Mouse (Mus musculus) liver, embryonic 11.5 days (tissue): ENCODE data around the gene Dglucy. TPM values are rescaled to one million over a fixed set of nuclear protein-coding genes. Genes with fewer than 3 reads are reported as not detected.

ENCODE experiments used
- ATAC-seq: fragments of 200-750 bp; cut with Nextera tagmentation; replicated peaks from 2 replicates; pipeline ENCODE4 v1.8.0; 2017; ENCODE audit warnings: moderate number of reproducible peaks, mild to moderate bottlenecking, moderate TSS enrichment, moderate library complexity; ENCODE audit not compliant: low FRiP score
- DNase-seq: peaks from one replicate; pipeline ENCODE4 v3.0.0-alpha.2; 2017; ENCODE audit warnings: low spot score
- H3K27ac ChIP-seq: fragments of 300-500 bp; sonication (generic); 2 replicates; pipeline ENCODE4 v1.5.1; 2014; ENCODE audit warnings: mild to moderate bottlenecking, low read depth, low read length, control low read depth
- H3K27me3 ChIP-seq: fragments of 300-500 bp; sonication (generic); replicated peaks from 2 replicates; pipeline ENCODE4 v1.6.1; 2014; ENCODE audit warnings: low read length, mixed read lengths; ENCODE audit not compliant: control insufficient read depth, insufficient read depth
- H3K36me3 ChIP-seq: fragments of 300-500 bp; sonication (generic); 2 replicates; pipeline ENCODE4 v1.6.1; 2014; ENCODE audit warnings: mild to moderate bottlenecking, low read length, moderate library complexity, mixed read lengths; ENCODE audit not compliant: control insufficient read depth, insufficient read depth
- H3K4me1 ChIP-seq: fragments of 300-500 bp; sonication (generic); replicated peaks from 2 replicates; pipeline ENCODE4 v1.6.1; 2014; ENCODE audit warnings: low read length, mixed read lengths; ENCODE audit not compliant: control insufficient read depth, insufficient read depth
- H3K4me2 ChIP-seq: fragments of 300-500 bp; sonication (generic); 2 replicates; pipeline ENCODE4 v1.6.1; 2014; ENCODE audit warnings: mild to moderate bottlenecking, control low read depth, moderate library complexity
- H3K4me3 ChIP-seq: fragments of 300-500 bp; sonication (generic); 2 replicates; pipeline ENCODE4 v1.5.1; 2014; ENCODE audit warnings: low read depth, low read length, control low read depth
- H3K9ac ChIP-seq: fragments of 300-500 bp; sonication (generic); 2 replicates; pipeline ENCODE4 v1.6.1; 2014; ENCODE audit warnings: low read depth, low read length, control low read depth
- H3K9me3 ChIP-seq: fragments of 300-500 bp; sonication (generic); 2 replicates; pipeline ENCODE4 v1.6.1; 2016; ENCODE audit warnings: low read length, inconsistent platforms, mixed read lengths; ENCODE audit not compliant: control insufficient read depth
- WGBS: fragments of 180-500 bp; shearing (Covaris S2); extraction: QIAGEN DNeasy Blood & Tissue Kit; methylation state at CpG from one replicate; pipeline ENCODE4 v1.1.7; 2014; 5-methylcytosine and 5-hydroxymethylcytosine counted together
- polyA plus RNA-seq: library from polyadenylated mRNA; unstranded; fragments of >200 nt; fragmentation: Nextera tagmentation; extraction: Ambion mirVana; gene quantifications from 2 replicates; pipeline ENCODE4 v1.2.1, GENCODE M21; 2014

Dglucy gene
- polyA plus RNA-seq, 1 experiment from 2014 or later = 0.14 TPM

- DNase-seq (no peak), ATAC-seq (no peak)
- Histone ChIP-seq H3K4me2 (no peak overlapping the region), H3K9ac (no peak overlapping the region), H3K9me3 (no peaks in the 10 kb centered on the region), H3K36me3 (no peaks in the 10 kb centered on the region), H3K27me3 (no peaks in the 10 kb centered on the region), H3K27ac (no peak overlapping the region), H3K4me1 (no peaks in the 10 kb centered on the region; the same call in 1 of the 2 replicates), H3K4me3 (no peak overlapping the region)
- WGBS = 73% methylated on average over 4 of the region's 4 CpGs
Measured at GRCm38 (mm10) chr12:100843171-100843570, 64.3 kb downstream of the Dglucy start.

GRCm38 (mm10) chr12:100844546-100844945, 65.7 kb downstream of the Dglucy start:
- no peaks in the 10 kb centered on the region for H3K27me3 ChIP-seq
- no peak overlapping the region for H3K27ac ChIP-seq
- no peaks in the 10 kb centered on the region for H3K9me3 ChIP-seq
- no peaks in the 10 kb centered on the region for H3K36me3 ChIP-seq
- ATAC-seq (no peak), DNase-seq (no peak)
- WGBS = 76% methylated on average over 7 of the region's 7 CpGs
- no peak overlapping the region for H3K4me2 ChIP-seq
- H3K4me3 ChIP-seq = no peak overlapping the region
- no peak overlapping the region for H3K9ac ChIP-seq
- no peaks in the 10 kb centered on the region for H3K4me1 ChIP-seq

GRCm38 (mm10) chr12:100845829-100846228, 67.0 kb downstream of the Dglucy start:
- Histone ChIP-seq H3K4me3 (no peak overlapping the region), H3K27me3 (no peaks in the 10 kb centered on the region), H3K4me1 (no peaks in the 10 kb centered on the region), H3K4me2 (no peak overlapping the region), H3K36me3 (no peaks in the 10 kb centered on the region), H3K27ac (no peak overlapping the region), H3K9me3 (no peaks in the 10 kb centered on the region), H3K9ac (no peak overlapping the region)
- 31% methylated on average over 2 of the region's 2 CpGs for WGBS
- DNase-seq = no peak
- ATAC-seq = no peak

- no peak for ATAC-seq
- Histone ChIP-seq H3K9ac (no peak overlapping the region), H3K36me3 (no peaks in the 10 kb centered on the region), H3K27me3 (no peaks in the 10 kb centered on the region), H3K9me3 (no peaks in the 10 kb centered on the region), H3K27ac (no peak overlapping the region), H3K4me3 (no peak overlapping the region), H3K4me1 (no peaks in the 10 kb centered on the region), H3K4me2 (no peak overlapping the region)
- 30% methylated on average over 1 of the region's 1 CpGs for WGBS
- no peak for DNase-seq
Measured at GRCm38 (mm10) chr12:100846566-100846965, 67.7 kb downstream of the Dglucy start.

GRCm38 (mm10) chr12:100847437-100848080, 68.7 kb downstream of the Dglucy start:
- H3K27me3 ChIP-seq = no peaks in the 10 kb centered on the region
- no peak overlapping the region for H3K4me3 ChIP-seq
- H3K4me1 ChIP-seq = no peaks in the 10 kb centered on the region
- H3K36me3 ChIP-seq = no peaks in the 10 kb centered on the region
- H3K27ac ChIP-seq = no peak overlapping the region
- no peaks in the 10 kb centered on the region for H3K9me3 ChIP-seq
- ATAC-seq = no peak
- no peak overlapping the region for H3K4me2 ChIP-seq
- no peak for DNase-seq
- no peak overlapping the region for H3K9ac ChIP-seq
- 70% methylated on average over 11 of the region's 11 CpGs for WGBS

- 65% methylated on average over 7 of the region's 7 CpGs for WGBS
Measured at GRCm38 (mm10) chr12:100849421-100850138, 70.7 kb downstream of the Dglucy start.

GRCm38 (mm10) chr12:100852370-100852769, 73.5 kb downstream of the Dglucy start:
- no peak for DNase-seq

More at GRCm38 (mm10) chr12:100849421-100850138, 70.7 kb downstream of the Dglucy start:
- no peak overlapping the region for H3K4me3 ChIP-seq
- no peak overlapping the region for H3K4me2 ChIP-seq
- no peaks in the 10 kb centered on the region for H3K36me3 ChIP-seq
- ATAC-seq = peak; percentile 76
- H3K9me3 ChIP-seq = no peaks in the 10 kb centered on the region
- no peaks in the 10 kb centered on the region for H3K27me3 ChIP-seq
- no peak overlapping the region for H3K27ac ChIP-seq
- DNase-seq = no peak
- no peak overlapping the region for H3K9ac ChIP-seq
- H3K4me1 ChIP-seq = no peaks in the 10 kb centered on the region

GRCm38 (mm10) chr12:100856337-100856736, 77.5 kb downstream of the Dglucy start:
- H3K4me1 ChIP-seq = no peaks in the 10 kb centered on the region
- 65% methylated on average over 2 of the region's 2 CpGs for WGBS
- no peak for ATAC-seq
- no peaks in the 10 kb centered on the region for H3K9me3 ChIP-seq
- H3K4me3 ChIP-seq = no peak overlapping the region
- H3K27me3 ChIP-seq = no peaks in the 10 kb centered on the region
- H3K36me3 ChIP-seq = no peaks in the 10 kb centered on the region
- DNase-seq = no peak
- no peak overlapping the region for H3K27ac ChIP-seq
- H3K4me2 ChIP-seq = no peak overlapping the region
- H3K9ac ChIP-seq = no peak overlapping the region

More at GRCm38 (mm10) chr12:100852370-100852769, 73.5 kb downstream of the Dglucy start:
- 56% methylated on average over 3 of the region's 3 CpGs for WGBS
- H3K27ac ChIP-seq = no peak overlapping the region
- no peaks in the 10 kb centered on the region for H3K9me3 ChIP-seq
- H3K27me3 ChIP-seq = no peaks in the 10 kb centered on the region
- no peak for ATAC-seq
- H3K4me1 ChIP-seq = no peaks in the 10 kb centered on the region
- H3K36me3 ChIP-seq = no peaks in the 10 kb centered on the region
- H3K4me2 ChIP-seq = no peak overlapping the region
- no peak overlapping the region for H3K4me3 ChIP-seq
- H3K9ac ChIP-seq = no peak overlapping the region

- WGBS = 54% methylated on average over 7 of the region's 7 CpGs
- Histone ChIP-seq H3K4me2 (no peak overlapping the region), H3K27me3 (no peaks in the 10 kb centered on the region), H3K36me3 (no peaks in the 10 kb centered on the region), H3K4me3 (no peak overlapping the region), H3K9me3 (no peaks in the 10 kb centered on the region), H3K9ac (no peak overlapping the region), H3K27ac (no peak overlapping the region), H3K4me1 (no peaks in the 10 kb centered on the region)
- ATAC-seq (no peak), DNase-seq (no peak)
Measured at GRCm38 (mm10) chr12:100857791-100858190, 78.9 kb downstream of the Dglucy start.
